Mouse (Mus musculus) MEL (cell line): ENCODE measurements around the gene Spred1. TPM values are rescaled to one million over a fixed set of nuclear protein-coding genes. Genes with fewer than 3 reads are reported as not detected.

Experiments
- DNase-seq: peaks from one replicate; pipeline ENCODE4 v3.0.0; 2011; ENCODE audit warnings: low read depth, low spot score
- H3K27ac ChIP-seq: 2 replicates; pipeline ENCODE4 v1.5.1; 2012; ENCODE audit warnings: low read depth, mild to moderate bottlenecking, control low read depth, low read length, moderate library complexity; ENCODE audit not compliant: control insufficient read depth
- H3K27me3 ChIP-seq, 2 experiments: fragments of 150-350 bp in 1 of 2; sonication (generic) in 1 of 2; 2 replicates each; pipeline ENCODE4 v1.6.1; 2012; ENCODE audit warnings: low read length in 2 of 2, mild to moderate bottlenecking in 2 of 2, improper control_type of control experiment in 1 of 2, moderate library complexity in 1 of 2; ENCODE audit not compliant: insufficient read depth in 2 of 2, control insufficient read depth in 1 of 2
- H3K36me3 ChIP-seq, 2 experiments: 2 replicates each; pipeline ENCODE4 v1.6.1; 2012 to 2014; ENCODE audit warnings: low read length in 2 of 2, improper control_type of control experiment in 1 of 2, inconsistent platforms in 1 of 2, mild to moderate bottlenecking in 1 of 2; ENCODE audit not compliant: insufficient read depth in 2 of 2, control insufficient read depth in 1 of 2
- H3K4me1 ChIP-seq, 2 experiments: fragments of 150-350 bp in 1 of 2; sonication (generic) in 1 of 2; 2 replicates each; pipeline ENCODE4 v1.6.1; 2012; ENCODE audit warnings: low read length in 2 of 2, improper control_type of control experiment in 1 of 2, mild to moderate bottlenecking in 1 of 2; ENCODE audit not compliant: insufficient read depth in 2 of 2, control insufficient read depth in 1 of 2
- H3K4me3 ChIP-seq, 2 experiments: fragments of 150-350 bp in 1 of 2; sonication (generic) in 1 of 2; 2 replicates each; pipeline ENCODE4 v1.5.1; 2012; ENCODE audit warnings: low read depth in 2 of 2, low read length in 2 of 2, mild to moderate bottlenecking in 2 of 2, moderate library complexity in 2 of 2, control low read depth in 1 of 2, improper control_type of control experiment in 1 of 2; ENCODE audit not compliant: control insufficient read depth in 1 of 2, insufficient read depth in 1 of 2
- H3K79me2 ChIP-seq: 2 replicates; pipeline ENCODE4 v1.6.1; 2012; ENCODE audit warnings: mild to moderate bottlenecking, low read length, moderate library complexity; ENCODE audit not compliant: control insufficient read depth, poor library complexity, insufficient read depth
- H3K9ac ChIP-seq: 2 replicates; pipeline ENCODE4 v1.6.1; 2012; ENCODE audit warnings: low read depth, mild to moderate bottlenecking, control low read depth, low read length, moderate library complexity; ENCODE audit not compliant: control insufficient read depth, poor library complexity, severe bottlenecking
- H3K9me3 ChIP-seq: fragments of 150-350 bp; sonication (generic); replicated peaks from 2 replicates; pipeline ENCODE4 v1.6.1; 2012; ENCODE audit warnings: mild to moderate bottlenecking, low read length, improper control_type of control experiment, moderate library complexity; ENCODE audit not compliant: insufficient read depth
- BHLHE40 ChIP-seq: IDR thresholded peaks from 2 replicates; pipeline ENCODE4 v1.6.1; 2012; ENCODE audit warnings: low read depth, mild to moderate bottlenecking, inconsistent platforms, low read length, improper control_type of control experiment, borderline replicate concordance
- CHD1 ChIP-seq: IDR thresholded peaks from 2 replicates; pipeline ENCODE4 v1.6.1; 2012; ENCODE audit warnings: low read depth, mild to moderate bottlenecking, inconsistent platforms, low read length, improper control_type of control experiment
- CHD2 ChIP-seq: IDR thresholded peaks from 2 replicates; pipeline ENCODE4 v1.6.1; 2011; ENCODE audit warnings: low read length, improper control_type of control experiment
- CTCF ChIP-seq, 3 experiments: IDR thresholded peaks in 2 of 3; conservative IDR thresholded peaks in 1 of 3; 2 replicates each; pipeline ENCODE4 v1.5.1; 2011 to 2012; ENCODE audit warnings: low read length in 3 of 3, low read depth in 2 of 3, mild to moderate bottlenecking in 2 of 3, improper control_type of control experiment in 1 of 3, inconsistent platforms in 1 of 3, mixed read lengths in 1 of 3, moderate library complexity in 1 of 3; ENCODE audit not compliant: control insufficient read depth in 1 of 3, insufficient read depth in 1 of 3, poor library complexity in 1 of 3, severe bottlenecking in 1 of 3
- ELF1 ChIP-seq: IDR thresholded peaks from 2 replicates; pipeline ENCODE4 v1.6.1; 2014; ENCODE audit warnings: low read depth, mild to moderate bottlenecking, inconsistent platforms, low read length, improper control_type of control experiment, moderate library complexity
- EP300 ChIP-seq, 2 experiments: IDR thresholded peaks; 2 replicates each; pipeline ENCODE4 v1.6.1; 2011; ENCODE audit warnings: improper control_type of control experiment in 2 of 2, low read length in 2 of 2, low read depth in 1 of 2, mild to moderate bottlenecking in 1 of 2
- ETS1 ChIP-seq: IDR thresholded peaks from 2 replicates; pipeline ENCODE4 v1.6.1; 2012; ENCODE audit warnings: low read depth, mild to moderate bottlenecking, inconsistent platforms, low read length, improper control_type of control experiment, moderate library complexity
- GABPA ChIP-seq: IDR thresholded peaks from 2 replicates; pipeline ENCODE4 v1.6.1; 2012; ENCODE audit warnings: low read depth, mild to moderate bottlenecking, inconsistent platforms, low read length, improper control_type of control experiment, moderate library complexity
- HCFC1 ChIP-seq: IDR thresholded peaks from 2 replicates; pipeline ENCODE4 v1.6.1; 2012; ENCODE audit warnings: low read depth, mild to moderate bottlenecking, inconsistent platforms, low read length, improper control_type of control experiment, moderate library complexity
- MAFK ChIP-seq: IDR thresholded peaks from 2 replicates; pipeline ENCODE4 v1.6.1; 2011; ENCODE audit warnings: low read depth, mild to moderate bottlenecking, low read length, improper control_type of control experiment, borderline replicate concordance
- MAX ChIP-seq: IDR thresholded peaks from 2 replicates; pipeline ENCODE4 v1.6.1; 2011; ENCODE audit warnings: low read length, improper control_type of control experiment
- MEF2A ChIP-seq: IDR thresholded peaks from 2 replicates; pipeline ENCODE4 v1.6.1; 2014; ENCODE audit warnings: low read depth, mild to moderate bottlenecking, inconsistent platforms, low read length, improper control_type of control experiment; ENCODE audit not compliant: poor library complexity, insufficient replicate concordance, severe bottlenecking; ENCODE audit errors: extremely low read depth
- MXI1 ChIP-seq: IDR thresholded peaks from 2 replicates; pipeline ENCODE4 v1.6.1; 2011; ENCODE audit warnings: mild to moderate bottlenecking, low read depth, low read length, improper control_type of control experiment
- MYC ChIP-seq: IDR thresholded peaks from 2 replicates; pipeline ENCODE4 v1.6.1; 2011; ENCODE audit warnings: low read depth, mild to moderate bottlenecking, low read length, improper control_type of control experiment, moderate library complexity
- NELFE ChIP-seq: IDR thresholded peaks from 2 replicates; pipeline ENCODE4 v1.6.1; 2011; ENCODE audit warnings: low read depth, low read length, improper control_type of control experiment
- NRF1 ChIP-seq: IDR thresholded peaks from 2 replicates; pipeline ENCODE4 v1.6.1; 2014; ENCODE audit warnings: low read depth, mild to moderate bottlenecking, inconsistent platforms, low read length, improper control_type of control experiment, moderate library complexity; ENCODE audit not compliant: poor library complexity, insufficient read depth, severe bottlenecking
- POLR2A ChIP-seq, 2 experiments: IDR thresholded peaks; 2 replicates each; pipeline ENCODE4 v1.6.1; 2011 to 2012; ENCODE audit warnings: low read length in 2 of 2, mild to moderate bottlenecking in 2 of 2, control low read depth in 1 of 2, improper control_type of control experiment in 1 of 2, low read depth in 1 of 2, moderate library complexity in 1 of 2; ENCODE audit not compliant: control insufficient read depth in 1 of 2, insufficient read depth in 1 of 2, poor library complexity in 1 of 2
- POLR2AphosphoS2 ChIP-seq: IDR thresholded peaks from 2 replicates; pipeline ENCODE4 v1.6.1; 2011; ENCODE audit warnings: low read length, improper control_type of control experiment
- RCOR1 ChIP-seq: IDR thresholded peaks from 2 replicates; pipeline ENCODE4 v1.6.1; 2012; ENCODE audit warnings: low read depth, mild to moderate bottlenecking, inconsistent platforms, low read length, improper control_type of control experiment
- SIN3A ChIP-seq: IDR thresholded peaks from 2 replicates; pipeline ENCODE4 v1.6.1; 2012; ENCODE audit warnings: low read length, improper control_type of control experiment, inconsistent platforms
- USF1 ChIP-seq: IDR thresholded peaks from 2 replicates; pipeline ENCODE4 v1.6.1; 2014; ENCODE audit warnings: low read depth, mild to moderate bottlenecking, inconsistent platforms, low read length, improper control_type of control experiment, moderate library complexity
- ZC3H11A ChIP-seq: IDR thresholded peaks from 2 replicates; pipeline ENCODE4 v1.6.1; 2012; ENCODE audit warnings: low read depth, mild to moderate bottlenecking, inconsistent platforms, low read length, improper control_type of control experiment
- ZMIZ1 ChIP-seq: IDR thresholded peaks from 2 replicates; pipeline ENCODE4 v1.6.1; 2012; ENCODE audit warnings: low read depth, mild to moderate bottlenecking, inconsistent platforms, low read length, improper control_type of control experiment, moderate library complexity
- ZNF384 ChIP-seq: IDR thresholded peaks from 2 replicates; pipeline ENCODE4 v1.6.1; 2012; ENCODE audit warnings: low read depth, mild to moderate bottlenecking, inconsistent platforms, low read length, improper control_type of control experiment
- polyA plus RNA-seq, 2 experiments: library from polyadenylated mRNA; stranded (reverse) in 1 of 2; unstranded in 1 of 2; fragments of >175 nt in 1 of 2; fragments of >200 nt in 1 of 2; gene quantifications; 2 replicates each; pipeline versions ENCODE4 v1.2.1 to v1.2.4; 2012; ENCODE audit warnings: low replicate concordance in 2 of 2, low read depth in 1 of 2; ENCODE audit not compliant: insufficient read length in 2 of 2, insufficient read depth in 1 of 2, missing spikeins in 1 of 2
- total RNA-seq: library from RNA; depleted of rRNA; stranded (reverse); fragments of 300-350 nt; gene quantifications from 2 replicates; pipeline ENCODE4 v1.2.3, GENCODE M21; 2012

Gene Spred1
- total and polyA plus RNA-seq, 3 experiments, result 14.3 to 19.9 TPM; not detected in 1

- no peaks in the 10 kb centered on the region for H3K79me2 ChIP-seq
- H3K27ac ChIP-seq, result no peak overlapping the region
- no peaks in the 10 kb centered on the region for H3K27me3 ChIP-seq
- no peaks in the 10 kb centered on the region for H3K9me3 ChIP-seq
- no peak overlapping the region for H3K9ac ChIP-seq
- H3K36me3 ChIP-seq, result no peaks in the 10 kb centered on the region; a peak in 1 of 4 replicates
- H3K4me3 ChIP-seq, result no peak overlapping the region
- H3K4me1 ChIP-seq, result no peaks in the 10 kb centered on the region
- DNase-seq, result no peak
- no peak for TF ChIP-seq USF1
- TF ChIP-seq MXI1, result no peak
- no peak for TF ChIP-seq ELF1
- no peak for TF ChIP-seq POLR2A (IDR thresholded peaks at IDR 0.05; ENCODE audit: control insufficient read depth in 1 of 2, insufficient read depth in 1 of 2, low read depth in 1 of 2, low read length in 2 of 2, poor library complexity in 1 of 2)
- no peak for TF ChIP-seq MYC
- TF ChIP-seq CHD2, result no peak
- no peak for TF ChIP-seq BHLHE40
- no peak for TF ChIP-seq ZMIZ1
- TF ChIP-seq ZC3H11A, result no peak
- TF ChIP-seq MAX, result no peak
- TF ChIP-seq ZNF384, result no peak
- TF ChIP-seq ETS1, result no peak
- no peak for TF ChIP-seq RCOR1
- no peak for TF ChIP-seq MAFK
- TF ChIP-seq SIN3A, result no peak
- TF ChIP-seq CHD1, result no peak
- no peak for TF ChIP-seq CTCF (IDR thresholded peaks at IDR 0.05 in 2 of 3, conservative IDR thresholded peaks at IDR 0.05 in 1 of 3; ENCODE audit: control insufficient read depth in 1 of 3, insufficient read depth in 1 of 3, low read depth in 2 of 3, low read length in 3 of 3, poor library complexity in 1 of 3, severe bottlenecking in 1 of 3)
- TF ChIP-seq GABPA, result no peak
These were observed 64.4 kb downstream of the Spred1 start for GRCm38 (mm10) chr2:117185587-117185986.

DNA sequence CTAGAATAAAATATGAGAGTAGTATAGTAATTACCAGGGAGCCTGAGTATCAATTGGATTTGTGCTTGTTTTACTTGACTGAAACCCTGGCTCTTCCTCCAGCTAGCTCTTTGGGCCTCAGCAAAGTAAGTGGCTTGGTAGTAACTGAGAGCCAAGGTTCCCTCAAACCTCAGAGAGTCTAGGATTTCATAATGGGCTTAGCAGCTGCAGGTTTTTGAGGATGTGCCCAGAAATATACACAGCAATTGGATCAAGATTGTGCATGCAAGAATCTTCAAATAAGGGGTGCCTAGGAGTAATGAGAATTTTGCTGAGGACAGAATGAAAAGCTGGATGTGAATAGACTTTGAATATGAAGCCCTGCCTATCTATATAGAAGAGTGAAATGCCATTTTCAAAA, 69.7 kb downstream of the Spred1 start:
- Histone ChIP-seq H3K27me3 (no peaks in the 10 kb centered on the region), H3K4me1 (no peaks in the 10 kb centered on the region), H3K9me3 (no peaks in the 10 kb centered on the region), H3K36me3 (no peaks in the 10 kb centered on the region), H3K9ac (no peak overlapping the region), H3K79me2 (no peaks in the 10 kb centered on the region), H3K27ac (no peak overlapping the region)
- DNase-seq, result no peak
- TF ChIP-seq HCFC1 (no peak), NELFE (no peak), ZNF384 (no peak), EP300 (IDR thresholded peaks at IDR 0.05; ENCODE audit: low read depth in 1 of 2, low read length in 2 of 2) (no peak), RCOR1 (no peak), MEF2A (no peak), CHD1 (no peak), CHD2 (no peak), NRF1 (no peak), POLR2AphosphoS2 (no peak), MAFK (no peak)
- TF ChIP-seq, all 39 proteins: peak for 0
- no peak overlapping the region for H3K4me3 ChIP-seq
